Mouse (Mus musculus) kidney, postnatal 36 days (tissue): ENCODE measurements around the gene Chchd6.
A peak's percentile ranks its signal among the peaks of the same experiment; 100 is the strongest.

Experiments used
- DNase-seq, 2 experiments: peaks; one replicate each; pipeline ENCODE4 v3.0.0; 2021 to 2022; ENCODE audit warnings: mixed read lengths in 2 of 2

Gene Chchd6

GRCm38 (mm10) chr6:89354076-89354475, 241.4 kb downstream of the Chchd6 start:
- no peak for DNase-seq

DNA sequence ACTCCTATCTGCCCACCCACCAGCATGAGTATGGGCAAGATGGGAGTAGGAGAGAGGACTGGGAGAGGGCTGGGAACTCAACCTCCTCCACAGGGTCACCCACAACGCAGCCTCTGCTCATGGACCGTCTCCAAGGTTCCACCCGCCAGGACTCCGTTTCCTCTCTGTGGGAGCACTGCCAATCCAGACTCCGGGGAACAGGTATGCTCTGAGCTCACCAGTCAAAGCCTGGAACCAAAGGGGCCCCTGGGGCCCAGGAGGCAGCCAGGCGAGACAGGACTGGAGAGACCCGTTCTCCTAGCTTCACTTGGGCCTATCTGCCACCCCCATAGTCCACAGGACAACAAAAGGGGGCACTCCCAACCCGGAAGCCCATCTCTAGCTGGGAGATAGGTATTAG, 242.4 kb downstream of the Chchd6 start:
- DNase-seq = peak; percentile 73 to 74

DNA sequence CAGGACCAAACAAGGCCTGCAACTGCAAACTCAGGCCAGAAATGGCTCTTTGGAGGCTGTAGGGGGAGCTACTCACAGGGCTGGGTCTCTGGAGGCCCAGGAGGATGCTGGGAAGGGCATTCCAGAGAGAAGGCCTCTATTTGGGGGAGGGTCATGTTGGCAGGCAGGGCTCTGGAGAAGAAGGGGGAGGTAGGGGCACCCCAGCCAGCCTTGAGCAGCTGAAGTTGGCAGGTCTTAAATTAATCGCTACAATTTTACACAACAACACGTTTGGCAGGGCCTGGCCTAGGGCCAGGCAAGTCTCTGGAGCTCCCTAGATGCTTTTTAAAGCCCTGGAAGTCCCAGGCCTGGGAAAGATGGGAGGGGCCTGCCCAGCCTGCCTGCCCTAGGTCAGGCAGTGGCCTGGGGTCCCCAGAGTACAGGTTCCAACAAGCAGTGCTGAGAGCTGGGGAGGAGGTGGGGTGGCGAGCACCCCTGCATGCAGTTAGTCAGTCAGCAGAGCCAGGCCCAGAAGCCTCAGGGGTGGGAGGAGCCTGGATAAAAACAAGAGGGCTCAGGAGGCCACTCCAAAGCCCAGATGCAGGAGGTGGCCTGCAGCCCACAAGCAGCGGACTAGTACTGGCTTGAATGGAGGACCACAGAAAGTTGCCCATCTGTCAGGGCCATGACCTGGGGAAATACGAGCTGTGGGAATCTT, 243.9 kb downstream of the Chchd6 start:
- DNase-seq = peak; percentile 66 to 71

DNA sequence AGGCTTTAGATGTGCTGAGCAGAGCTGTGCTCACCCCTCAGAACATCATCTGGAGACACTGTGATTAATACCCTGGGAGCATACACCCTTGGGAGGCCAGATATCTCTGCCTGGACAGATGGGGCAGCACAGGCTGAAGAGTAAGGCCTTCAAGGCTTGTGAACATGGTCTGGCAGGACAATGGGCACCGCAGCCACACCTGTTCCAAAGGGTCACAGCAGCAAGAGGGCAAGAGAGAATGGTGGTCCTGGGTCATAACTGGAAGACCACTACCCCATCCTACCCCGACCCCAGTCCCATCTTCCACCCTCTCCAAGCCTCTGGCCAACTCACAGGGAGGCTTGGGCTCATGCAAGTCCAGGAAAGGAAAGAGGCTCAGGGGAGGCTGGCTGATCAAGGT, 244.9 kb downstream of the Chchd6 start:
- DNase-seq = no peak

GRCm38 (mm10) chr6:89350037-89350515, 245.4 kb downstream of the Chchd6 start:
- DNase-seq = peak in 1 of 2 experiments; percentile 35

DNA sequence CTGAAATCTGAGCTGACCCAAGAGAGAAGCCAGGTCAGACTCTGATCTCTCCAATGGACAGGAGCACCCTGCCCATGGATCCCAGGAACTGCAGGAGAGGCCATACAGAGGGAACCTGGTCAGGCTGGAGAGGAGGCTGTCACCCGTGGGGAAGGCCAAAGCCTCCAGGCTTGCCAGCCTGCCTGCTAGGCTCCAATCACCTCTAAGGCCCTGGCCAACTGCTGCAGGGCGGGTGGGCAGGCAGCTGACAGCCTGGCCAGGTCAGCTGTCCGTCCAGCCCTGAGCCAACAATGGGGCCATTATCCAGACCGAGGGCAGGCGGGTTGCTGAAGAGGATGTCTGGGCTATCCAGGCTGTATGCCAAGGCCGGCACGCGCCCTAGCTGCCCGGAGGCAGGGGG, 247.1 kb downstream of the Chchd6 start:
- no peak for DNase-seq

- DNase-seq = peak in 1 of 2 experiments; percentile 53
Observed at GRCm38 (mm10) chr6:89347792-89348191, 247.7 kb downstream of the Chchd6 start.

DNA sequence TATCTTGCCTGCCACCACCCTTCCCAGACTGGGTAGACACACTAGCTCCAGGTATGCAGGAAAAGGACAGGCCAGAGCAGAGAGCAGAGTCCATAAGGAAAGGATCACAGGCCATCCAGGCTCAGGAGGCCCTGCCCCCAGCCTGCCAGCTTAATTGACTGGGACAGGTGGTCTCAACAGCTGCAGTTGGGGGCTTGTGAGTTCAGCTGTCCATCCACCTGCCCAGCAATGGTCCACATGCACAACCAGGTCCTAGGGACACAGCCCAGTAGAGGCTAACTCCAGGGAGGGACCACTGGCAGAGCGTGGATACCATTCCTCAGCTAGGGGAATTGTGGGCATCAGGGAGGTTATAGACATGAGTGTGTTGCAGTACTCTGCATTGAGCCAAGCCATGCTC, 249.6 kb downstream of the Chchd6 start:
- no peak for DNase-seq

GRCm38 (mm10) chr6:89345486-89345785, 250.0 kb downstream of the Chchd6 start:
- no peak for DNase-seq

GRCm38 (mm10) chr6:89344613-89345485, 250.6 kb downstream of the Chchd6 start:
- DNase-seq = peak; percentile 95 to 96

- DNase-seq = no peak
Observed at GRCm38 (mm10) chr6:89341981-89342380, 253.5 kb downstream of the Chchd6 start.

DNA sequence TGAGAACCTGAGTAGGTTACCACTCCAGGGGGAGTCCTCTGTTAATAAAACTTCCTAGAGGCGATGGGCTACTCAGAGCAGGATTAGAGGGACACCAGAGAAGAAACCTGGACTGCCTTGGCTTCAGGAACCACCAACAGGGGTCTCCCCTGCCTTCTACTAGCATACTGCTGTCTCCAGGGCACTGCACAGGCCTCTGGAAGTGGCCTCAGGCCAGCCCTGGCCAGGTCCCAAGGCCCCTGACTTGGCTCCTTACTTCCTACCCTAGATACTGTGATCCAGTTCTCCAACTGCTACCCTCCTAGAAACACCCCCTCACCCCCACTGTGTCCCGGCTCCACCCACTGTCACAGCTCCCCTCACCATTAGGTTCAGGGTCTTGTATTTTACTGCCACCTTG, 256.0 kb downstream of the Chchd6 start:
- peak; percentile 64 to 73 for DNase-seq

DNA sequence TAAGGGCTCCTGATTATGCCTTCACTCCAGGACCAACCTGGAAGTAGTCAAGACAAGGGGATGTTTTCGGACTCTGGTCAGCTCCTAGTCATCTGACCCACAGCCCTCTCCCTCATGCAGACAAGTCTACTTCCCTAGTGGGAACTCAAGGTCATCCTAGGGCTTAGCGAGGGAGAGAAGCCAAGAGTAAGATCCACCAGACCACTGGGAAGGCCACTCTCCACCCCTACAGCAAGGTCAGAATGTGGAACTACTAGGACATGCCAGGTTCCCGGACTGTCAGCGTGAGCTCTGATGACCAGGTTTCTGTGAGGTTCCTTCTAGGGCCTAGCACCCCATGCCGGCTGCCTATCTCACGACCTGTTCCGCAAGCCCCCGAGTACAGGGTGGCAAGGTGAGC, 256.7 kb downstream of the Chchd6 start:
- no peak for DNase-seq

DNA sequence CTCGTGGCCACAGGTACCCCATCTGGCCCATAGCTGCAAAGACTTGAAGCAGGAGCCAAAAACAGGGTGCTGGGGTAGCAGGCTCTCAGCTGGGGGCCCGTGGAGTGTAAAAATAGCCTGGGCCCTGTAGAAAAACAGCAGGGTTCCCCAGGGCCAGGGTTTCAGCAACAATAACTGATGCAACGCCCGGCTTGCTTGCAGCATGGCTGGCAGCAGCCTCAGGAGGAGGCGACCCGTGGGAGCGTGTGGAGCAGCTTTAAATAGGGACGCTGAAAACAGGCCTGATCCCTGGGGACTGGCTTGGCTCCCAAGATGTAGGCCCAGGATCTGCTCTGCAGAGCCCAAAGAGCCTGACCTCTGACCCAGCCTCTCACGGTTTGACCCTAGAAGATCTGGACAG, 257.9 kb downstream of the Chchd6 start:
- DNase-seq = no peak

- no peak for DNase-seq
Observed at GRCm38 (mm10) chr6:89333964-89334702, 261.3 kb downstream of the Chchd6 start.
